Mouse (Mus musculus) layer of hippocampus, postnatal 25 days (tissue): ENCODE results near the gene Szrd1. TPM values are rescaled to one million over a fixed set of nuclear protein-coding genes. Genes with fewer than 3 reads are reported as not detected.
A peak's percentile ranks its signal among the peaks of the same experiment; 100 is the strongest.

ENCODE experiments used
- DNase-seq, 2 experiments: peaks; one replicate each; pipeline ENCODE4 v3.0.0; 2022; ENCODE audit warnings: mixed read lengths in 2 of 2, low spot score in 1 of 2; ENCODE audit errors: extremely low spot score in 1 of 2
- total RNA-seq, 2 experiments: library from RNA; stranded (reverse); gene quantifications; 2 replicates each; pipeline ENCODE4 v1.2.3; 2021

The Szrd1 gene
- total RNA-seq, 2 experiments from 2014 or later, result 51.7 to 58.6 TPM

DNA sequence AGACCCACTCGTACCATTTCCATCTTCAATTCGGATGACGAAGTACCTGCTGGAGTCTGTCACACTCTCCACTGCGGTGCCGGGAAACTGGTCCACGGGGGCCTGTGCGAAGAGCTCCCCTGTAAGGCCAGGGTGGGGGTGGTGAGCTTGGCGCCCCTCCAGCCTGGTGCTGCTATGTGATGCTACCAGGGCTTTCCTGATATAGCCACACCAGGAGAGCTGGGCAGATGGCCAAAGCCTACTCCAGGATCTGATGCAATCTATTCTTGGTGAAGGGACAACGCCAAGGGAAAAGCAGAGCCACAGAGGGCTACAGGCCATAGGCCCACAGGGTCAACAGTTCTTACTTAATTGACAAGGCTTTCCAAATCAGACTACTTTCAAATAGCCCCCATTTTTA, 65.9 kb downstream of the Szrd1 start:
- DNase-seq, result no peak

DNA sequence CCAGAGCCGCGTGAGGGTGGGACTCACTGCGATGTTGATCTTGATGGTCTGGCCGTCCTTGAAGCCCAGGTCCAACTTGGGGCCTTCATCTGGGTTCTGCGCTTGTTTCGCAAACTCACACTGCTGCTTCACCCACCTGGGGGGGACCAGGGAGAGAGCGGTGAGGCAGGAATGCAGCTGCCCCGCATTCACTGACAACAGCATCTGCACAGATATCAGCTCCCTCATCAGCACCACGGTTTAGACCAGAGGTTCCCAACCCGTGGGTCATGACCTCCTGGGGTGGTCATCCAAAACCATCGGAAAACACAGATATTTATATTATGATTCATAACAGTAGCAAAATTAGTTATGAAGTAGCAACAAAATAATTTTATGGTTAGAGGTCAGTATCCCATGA, 67.1 kb downstream of the Szrd1 start:
- DNase-seq, result no peak

GRCm38 (mm10) chr4:141069731-141070130, 69.8 kb downstream of the Szrd1 start:
- DNase-seq, result peak in 1 of 2 experiments; percentile 54

DNA sequence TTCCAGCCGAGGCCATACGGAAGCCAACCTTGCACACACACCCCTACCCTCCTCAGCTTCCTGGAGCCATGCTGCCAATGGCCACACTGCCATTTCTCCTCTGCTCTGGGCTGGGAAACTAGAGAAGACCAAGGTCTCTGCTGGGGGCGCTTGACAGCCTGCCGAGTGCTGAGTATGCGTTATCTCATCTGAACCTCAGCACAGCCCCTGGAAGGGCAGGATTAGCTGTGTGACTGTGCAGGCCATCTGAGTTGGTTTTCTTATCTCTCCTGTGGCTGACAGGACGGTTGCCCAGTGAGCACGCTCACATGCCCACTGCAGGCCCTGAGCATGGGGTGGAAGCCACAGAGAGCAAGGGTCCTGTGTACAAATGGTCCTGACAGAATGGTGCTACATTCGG, 70.9 kb downstream of the Szrd1 start:
- DNase-seq, result no peak

- no peak for DNase-seq
Measured at GRCm38 (mm10) chr4:141067516-141068046, 72.0 kb downstream of the Szrd1 start.

DNA sequence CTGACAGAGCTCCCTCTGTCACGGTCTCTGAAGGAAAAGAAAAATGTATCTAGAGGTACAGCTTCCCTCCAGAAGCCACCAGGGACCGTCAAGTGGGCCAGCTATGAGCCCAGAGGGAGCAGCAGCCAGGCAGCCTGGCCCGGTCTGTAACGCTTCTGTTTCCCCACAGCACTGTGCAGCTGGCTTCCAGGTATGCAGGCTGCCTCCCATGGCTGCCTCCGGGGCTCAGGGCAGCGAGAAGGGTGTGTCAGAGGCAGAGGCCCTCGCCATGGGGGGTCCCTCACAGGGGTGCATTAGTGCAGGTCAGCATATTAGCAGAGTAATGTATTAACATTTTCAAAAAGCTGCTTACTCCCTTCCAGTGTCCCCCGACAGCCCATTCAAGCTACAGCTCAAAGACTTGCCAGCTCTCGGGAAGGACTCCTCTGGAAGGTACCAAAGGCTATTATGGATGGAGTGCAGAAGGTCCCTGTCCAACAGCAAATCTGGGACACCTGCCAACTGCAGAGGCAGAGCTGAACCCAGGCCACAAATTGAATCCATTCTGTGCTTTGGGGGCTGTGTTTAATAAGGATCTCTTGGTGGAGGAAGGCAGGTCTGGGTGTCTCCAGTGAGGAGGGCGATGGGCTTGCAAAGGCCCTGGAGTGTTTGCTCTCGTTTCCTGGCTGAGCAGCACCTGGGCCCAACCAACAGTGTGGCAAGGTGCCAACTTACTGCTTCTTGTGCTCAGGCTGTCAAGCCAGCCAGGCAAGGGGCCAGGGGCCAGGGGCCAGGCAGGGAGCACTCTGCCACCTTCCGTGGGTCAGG, 72.7 kb downstream of the Szrd1 start:
- no peak for DNase-seq

DNA sequence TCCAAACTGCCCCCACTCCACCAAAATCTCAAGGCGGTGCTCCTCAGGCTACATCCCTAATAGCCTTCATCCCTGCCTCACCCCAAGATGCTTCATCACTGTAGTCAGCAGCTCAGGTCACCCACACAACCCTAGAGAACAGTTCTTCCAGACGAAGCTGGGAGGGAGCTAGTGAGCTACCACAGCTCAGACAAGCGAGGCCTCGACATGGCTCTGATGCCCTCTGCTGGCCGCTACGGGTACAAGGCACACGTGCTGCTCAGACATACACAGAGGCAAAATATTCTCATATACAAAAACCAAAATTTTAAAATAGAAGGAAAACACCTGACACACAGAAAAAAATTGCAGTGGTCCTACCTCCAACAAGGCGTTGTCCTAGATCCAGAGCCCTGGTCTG, 74.5 kb downstream of the Szrd1 start:
- DNase-seq, result peak in 1 of 2 experiments; percentile 82

- no peak for DNase-seq
Measured at GRCm38 (mm10) chr4:141064104-141064659, 75.4 kb downstream of the Szrd1 start.

Other genes with a start within 250 kb of the Szrd1 start
- gene Padi2, start 233.4 kb downstream of the Szrd1 start, total RNA-seq, result 10 to 100 TPM; 21.2 to 22.2 TPM
- gene Sdhb, start 178.6 kb downstream of the Szrd1 start, total RNA-seq, result 100 to 1,000 TPM; 182 to 190 TPM
- 100 to 1,000 TPM; 168 to 172 TPM for gene Atp13a2, start 152.9 kb downstream of the Szrd1 start, total RNA-seq
- 1 to 10 TPM; 5.2 to 5.7 TPM for gene Mfap2, start 129.4 kb downstream of the Szrd1 start, total RNA-seq
- gene Crocc, start 79.2 kb downstream of the Szrd1 start, total RNA-seq, result 10 to 100 TPM; 46.3 to 73.9 TPM
- 10 to 100 TPM; 41.2 to 46.5 TPM for gene Necap2, start 61.4 kb downstream of the Szrd1 start, total RNA-seq
- under 1 TPM; 0.17 to 0.21 TPM for gene Spata21, start 51.4 kb downstream of the Szrd1 start, total RNA-seq
- 10 to 100 TPM; 25.2 to 25.8 TPM for gene Fbxo42, start 8.1 kb upstream of the Szrd1 start, total RNA-seq
- gene Rsg1, start 74.2 kb upstream of the Szrd1 start, total RNA-seq, result 1 to 10 TPM; 2.7 to 4.0 TPM
- 10 to 100 TPM; 15.1 to 21.6 TPM for gene Arhgef19, start 99.7 kb upstream of the Szrd1 start, total RNA-seq
- 1 to 10 TPM in 1 of 2 experiments, under 1 TPM in 1; 0.99 to 1.4 TPM for gene Epha2, start 161.5 kb upstream of the Szrd1 start, total RNA-seq
- 1 to 10 TPM; 2.8 to 3.1 TPM for gene Fam131c, start 228.4 kb upstream of the Szrd1 start, total RNA-seq